Mouse (Mus musculus) right cerebral cortex, adult 18-20 months (tissue): ENCODE results near the gene Fiz1.

Experiments
- DNase-seq: peaks from one replicate; pipeline ENCODE4 v3.0.0; 2022; ENCODE audit warnings: mixed read lengths

The Fiz1 gene

DNA sequence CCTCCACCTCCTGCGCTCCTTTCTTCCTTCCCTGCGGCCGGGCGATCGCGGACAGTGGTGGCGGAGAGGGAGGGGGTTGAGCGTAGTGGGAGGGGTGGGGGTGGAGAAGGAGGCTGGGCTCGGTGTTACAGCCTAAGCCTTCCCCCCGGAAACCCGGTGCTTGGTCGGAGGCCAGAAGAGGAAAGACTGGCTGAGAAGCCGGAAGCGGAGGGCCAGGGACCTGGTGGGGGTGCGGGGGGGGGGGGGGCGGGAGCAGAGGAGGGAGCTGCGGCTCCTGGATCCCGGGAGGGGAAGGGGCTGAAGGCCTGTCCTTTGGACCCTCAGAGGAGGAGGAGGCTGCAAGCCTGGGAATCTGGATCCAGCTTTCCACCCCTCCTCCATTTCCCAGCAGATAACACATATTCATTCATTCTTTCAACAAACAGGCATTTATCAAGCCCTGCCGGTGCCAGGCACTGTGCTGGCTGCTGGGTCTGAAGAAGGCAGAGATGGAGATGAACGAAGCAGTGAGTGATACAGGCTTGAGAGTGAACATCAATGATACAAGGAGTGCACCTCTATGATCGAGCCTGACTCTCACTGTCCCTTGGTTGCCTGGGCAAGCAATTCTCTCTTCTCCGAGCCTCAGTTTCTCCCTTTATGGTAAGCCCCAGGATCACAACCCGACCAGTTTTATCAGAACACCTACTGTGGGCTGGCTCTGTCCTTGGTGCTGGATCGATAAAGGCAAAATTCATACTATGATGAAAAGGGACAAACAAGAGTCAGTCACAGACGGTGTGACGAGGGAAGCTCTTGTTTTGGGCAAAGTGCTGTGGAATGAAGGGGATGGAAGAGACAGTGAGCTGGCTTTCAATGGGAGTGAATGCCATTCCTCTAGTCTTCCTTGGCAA, 18.2 kb downstream of the Fiz1 start, which contains the start of gene Zfp579:
TSS of gene Zfp579 (minus strand) at position 156 of the 893 bp plus-strand sequence.
- peak; percentile 92 for DNase-seq

DNA sequence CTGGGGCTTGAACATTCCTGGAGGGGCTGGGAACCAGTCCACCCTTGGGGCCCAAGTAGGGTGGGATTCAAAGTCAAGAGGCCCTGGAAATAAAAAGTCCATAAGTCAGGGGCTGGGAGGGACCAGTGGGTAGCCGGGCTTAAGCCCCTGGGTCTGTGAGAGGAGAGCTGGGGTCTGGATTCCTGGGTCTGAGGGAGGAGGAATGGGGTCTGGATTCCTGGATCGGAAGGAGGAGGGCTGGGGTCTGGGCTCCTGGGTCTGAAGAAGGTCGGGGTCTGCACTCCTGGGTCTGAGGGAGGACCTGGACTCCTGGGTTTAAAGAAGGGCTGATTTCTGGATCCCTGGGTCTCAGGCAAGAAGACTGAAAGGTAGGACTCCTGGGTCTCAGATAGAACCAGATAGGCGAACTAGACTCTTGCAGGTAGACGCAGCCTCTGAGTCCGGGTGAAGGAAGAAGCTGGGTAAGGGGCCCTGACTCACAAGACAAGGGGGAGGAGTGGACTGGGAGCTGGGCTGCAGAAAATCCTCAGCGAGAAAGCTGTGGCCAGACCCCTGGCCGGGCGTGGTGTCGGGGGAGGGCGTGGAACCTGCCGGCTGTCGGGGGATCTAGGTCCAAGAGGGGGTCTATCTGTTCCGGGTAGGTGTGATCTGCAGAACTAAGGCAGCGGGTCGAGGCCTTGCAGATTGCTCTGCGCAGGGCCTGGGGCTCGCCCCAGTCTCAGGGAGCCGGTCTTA, 19.1 kb downstream of the Fiz1 start:
- no peak for DNase-seq

DNA sequence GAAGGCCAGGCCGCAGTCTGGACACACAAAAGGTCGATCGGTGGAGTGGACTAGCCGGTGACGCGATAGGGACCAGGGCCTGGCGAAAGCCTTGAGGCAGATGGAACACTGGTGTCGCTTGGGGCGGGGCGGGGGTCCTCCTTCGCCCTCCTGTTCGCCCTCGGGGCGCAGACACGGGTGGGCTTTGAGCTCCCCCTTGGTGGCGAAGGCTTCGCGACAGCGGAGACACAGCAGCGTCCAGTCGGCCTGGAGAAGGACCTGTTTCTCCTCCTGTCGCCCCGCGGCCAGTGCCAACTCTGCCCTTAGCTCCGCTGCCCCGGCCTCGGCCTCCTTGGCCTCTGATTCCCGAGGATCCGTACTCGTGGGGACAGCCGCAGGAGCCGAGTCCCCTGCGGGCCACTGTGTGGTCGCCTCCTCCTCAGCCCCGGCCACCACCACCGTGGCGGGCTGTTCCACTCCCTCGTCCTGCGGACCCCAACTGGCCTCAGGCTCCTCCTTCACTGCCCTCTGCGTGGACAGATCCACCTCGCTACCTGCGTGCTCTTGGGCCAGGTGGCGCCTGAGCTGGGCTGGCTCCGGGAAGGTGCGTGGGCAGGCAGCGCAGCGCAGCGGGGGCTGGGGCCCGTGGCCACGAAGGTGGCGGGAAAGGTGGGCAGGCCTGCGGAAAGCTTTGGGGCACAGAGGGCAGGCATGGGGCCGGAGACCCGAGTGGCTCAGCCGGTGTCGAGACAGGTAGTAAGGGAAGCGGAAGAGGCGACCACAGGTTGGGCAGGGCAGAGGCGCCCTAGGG, 20.3 kb downstream of the Fiz1 start:
- DNase-seq = no peak

GRCm38 (mm10) chr7:4993347-4993998, 21.0 kb downstream of the Fiz1 start:
- DNase-seq = no peak

GRCm38 (mm10) chr7:4988250-4988649, 26.2 kb downstream of the Fiz1 start:
- DNase-seq = no peak

GRCm38 (mm10) chr7:4976832-4977231, 37.7 kb downstream of the Fiz1 start:
- DNase-seq = no peak

- no peak for DNase-seq
Measured at GRCm38 (mm10) chr7:4975455-4975854, 39.0 kb downstream of the Fiz1 start.

DNA sequence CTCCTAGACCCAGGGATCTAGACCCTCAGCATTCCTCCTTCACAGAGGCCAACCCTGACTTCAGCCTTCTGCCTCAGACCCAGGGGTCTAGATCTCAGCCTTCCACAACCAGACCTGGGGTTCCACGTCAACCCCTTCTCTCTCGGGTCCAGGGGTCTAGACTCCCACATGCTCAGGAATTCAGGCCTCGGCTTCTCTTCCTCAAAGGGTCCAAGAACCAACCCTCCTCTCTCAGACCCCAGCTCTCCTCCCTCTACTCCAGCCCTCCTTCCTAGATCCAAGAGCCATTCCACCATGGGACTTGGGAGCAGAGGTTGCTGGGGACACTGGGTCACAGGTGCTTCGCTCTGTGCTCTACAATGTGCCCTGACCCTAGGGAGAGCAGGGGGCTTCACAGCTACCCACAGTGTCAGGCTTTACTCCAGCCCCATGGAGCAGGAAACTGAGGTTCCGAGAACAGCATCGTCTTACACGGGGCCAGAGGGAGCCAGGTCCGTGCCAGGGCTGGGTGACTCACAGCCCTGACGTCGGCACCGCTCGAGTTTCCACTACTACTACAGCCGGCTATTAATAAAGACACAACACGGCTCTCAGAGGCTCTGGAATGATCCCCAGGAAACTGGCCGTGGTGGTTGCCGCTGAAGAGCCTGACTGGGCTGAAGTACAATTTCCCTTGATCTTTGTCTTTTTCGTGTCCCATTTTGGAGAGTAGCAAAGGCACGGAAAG, 42.0 kb downstream of the Fiz1 start:
- no peak for DNase-seq

DNA sequence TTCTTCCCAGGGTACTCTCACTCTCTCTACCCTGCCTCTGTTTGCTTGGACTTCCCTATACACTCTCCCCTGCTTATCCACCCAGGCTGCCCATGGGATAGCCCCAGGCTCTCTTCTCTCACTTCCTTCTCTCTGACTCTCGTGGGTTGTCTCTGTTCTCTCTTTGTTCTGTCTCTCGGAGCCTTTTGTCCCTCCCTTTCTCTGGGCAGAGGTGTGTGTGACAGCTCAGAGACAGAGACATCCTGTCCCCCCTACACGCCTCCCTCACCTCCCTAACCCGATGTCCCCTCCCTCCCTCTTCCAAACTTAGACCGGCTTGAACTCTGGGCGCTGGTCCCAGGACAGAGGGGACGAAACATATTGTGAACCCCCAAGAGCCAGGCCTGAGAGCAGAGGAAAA, 42.8 kb downstream of the Fiz1 start:
- no peak for DNase-seq

DNA sequence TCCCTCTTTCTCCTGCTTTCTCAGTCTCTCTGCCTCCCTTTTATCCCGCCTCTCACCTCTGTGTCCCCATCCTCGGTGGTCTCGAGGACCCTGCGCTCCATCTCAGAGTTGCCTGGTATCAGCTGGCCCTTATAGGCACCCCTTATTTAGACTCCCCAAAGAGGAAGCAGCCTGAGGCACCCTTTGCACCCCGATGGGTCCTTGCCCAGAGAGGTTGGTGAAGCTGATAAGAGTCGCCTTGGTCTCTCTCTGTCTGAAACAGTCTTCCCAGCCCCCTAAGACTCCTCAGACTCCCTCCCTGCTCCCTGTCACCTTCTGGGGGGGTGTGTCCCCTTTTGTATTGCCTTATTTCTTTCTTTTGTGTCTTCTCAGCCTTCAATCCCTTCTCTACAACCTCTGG, 43.4 kb downstream of the Fiz1 start, which contains the start of gene Sbk3:
TSS of gene Sbk3 (minus strand) at position 101 of the 400 bp plus-strand sequence.
- DNase-seq = no peak

DNA sequence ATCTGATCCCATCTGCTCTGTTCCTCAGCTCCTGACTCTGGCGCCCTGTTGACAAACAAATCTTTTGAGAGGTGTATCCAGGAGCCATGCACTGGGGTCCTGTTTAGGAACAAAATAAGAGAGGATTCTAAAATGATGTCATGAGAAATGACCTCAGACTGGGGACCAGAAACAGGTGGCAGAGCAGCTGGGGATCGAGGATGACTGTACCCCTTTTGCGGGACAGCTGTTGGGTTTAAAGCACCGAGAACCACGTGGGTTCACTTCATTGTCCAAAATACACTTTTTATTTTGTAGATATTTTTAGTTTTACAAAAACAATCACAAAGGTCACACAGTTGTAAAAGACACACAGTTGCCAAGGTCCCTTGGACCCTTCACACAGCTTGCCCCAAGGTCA, 49.5 kb downstream of the Fiz1 start:
- no peak for DNase-seq

DNA sequence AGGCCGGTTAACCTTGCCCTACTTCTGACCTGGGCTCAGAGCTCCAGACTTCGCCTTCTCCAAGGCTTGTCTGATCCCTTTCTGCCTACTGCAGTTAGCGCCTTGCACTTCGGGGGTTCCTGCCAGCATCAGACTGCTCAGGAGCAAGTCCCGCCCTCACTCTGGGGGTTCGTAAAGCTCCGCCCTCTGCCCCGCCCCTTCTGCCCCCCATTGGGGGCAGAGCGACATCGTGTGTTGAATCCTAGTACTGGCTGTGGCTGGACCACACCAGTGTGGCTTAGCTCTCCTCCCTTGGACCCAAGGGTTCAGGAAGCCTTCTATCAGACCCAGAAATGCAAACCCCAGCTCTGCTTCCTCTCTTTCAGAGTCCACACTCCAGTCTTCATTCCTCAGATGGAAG, 50.2 kb downstream of the Fiz1 start, which contains the start of gene Sbk2:
TSS of gene Sbk2 (minus strand) at position 135 of the 400 bp plus-strand sequence.
- peak; percentile 67 for DNase-seq

DNA sequence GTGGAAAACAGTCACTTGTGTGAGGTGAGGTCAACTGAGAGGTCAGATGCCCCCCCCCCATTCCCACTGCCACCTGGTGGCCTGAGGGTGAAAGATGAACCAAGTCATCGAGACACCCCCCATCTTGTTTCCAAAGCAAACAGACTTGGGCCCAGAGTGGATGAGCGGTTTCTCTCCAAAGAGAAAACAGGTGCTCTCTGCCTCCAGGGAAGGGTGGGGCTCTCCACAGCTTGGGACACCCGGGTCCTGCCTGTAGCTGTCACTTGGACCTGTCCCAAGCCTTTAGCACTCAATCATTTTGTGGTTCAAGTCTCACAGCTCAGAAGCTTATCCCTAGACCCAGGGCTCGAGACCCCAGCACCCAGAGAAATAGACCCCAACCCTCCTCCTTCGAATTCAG, 51.0 kb downstream of the Fiz1 start:
- DNase-seq = no peak

- no peak for DNase-seq
Measured at GRCm38 (mm10) chr7:4957361-4957760, 57.1 kb downstream of the Fiz1 start.
